Mouse (Mus musculus): Measurements from ENCODE around the gene Prox1.

Gene Prox1

GRCm38 (mm10) chr1:190148661-190149232 lies 21.8 kb downstream of the Prox1 start:
- intact Hi-C loops (cut with DNase I) = no loop called here

- intact Hi-C loops (cut with DNase I) = no loop called here
Observed at GRCm38 (mm10) chr1:190147816-190148215, 22.7 kb downstream of the Prox1 start.

GRCm38 (mm10) chr1:190144416-190144815 lies 26.1 kb downstream of the Prox1 start:
- intact Hi-C loops (cut with DNase I) = no loop called here

- intact Hi-C loops (cut with DNase I) = no loop called here
Observed at GRCm38 (mm10) chr1:190143593-190143992, 26.9 kb downstream of the Prox1 start.

- intact Hi-C loops (cut with DNase I) = no loop called here
Observed at GRCm38 (mm10) chr1:190142584-190142983, 27.9 kb downstream of the Prox1 start.

- intact Hi-C loops (cut with DNase I) = no loop called here
Observed at GRCm38 (mm10) chr1:190140519-190140918, 30.0 kb downstream of the Prox1 start.

- intact Hi-C loops (cut with DNase I) = no loop called here
Observed at GRCm38 (mm10) chr1:190139711-190140405, 30.7 kb downstream of the Prox1 start.

GRCm38 (mm10) chr1:190137943-190138342 lies 32.6 kb downstream of the Prox1 start:
- intact Hi-C loops (cut with DNase I) = no loop called here

- intact Hi-C loops (cut with DNase I) = no loop called here
Observed at GRCm38 (mm10) chr1:190132897-190133296, 37.6 kb downstream of the Prox1 start.

- intact Hi-C loops (cut with DNase I) = no loop called here
Observed at GRCm38 (mm10) chr1:190130888-190131287, 39.6 kb downstream of the Prox1 start.

GRCm38 (mm10) chr1:190129553-190129952 lies 41.0 kb downstream of the Prox1 start:
- intact Hi-C loops (cut with DNase I) = loop anchor here (2.0 to 5.0 kb wide), 2 partner anchors 38 to 79 kb away; no protein-coding TSS in a partner anchor

- intact Hi-C loops (cut with DNase I) = loop anchor here (2.0 to 5.0 kb wide), 2 partner anchors 39 to 78 kb away; no protein-coding TSS in a partner anchor
Observed at GRCm38 (mm10) chr1:190128674-190129322, 41.7 kb downstream of the Prox1 start.

GRCm38 (mm10) chr1:190127878-190128277 lies 42.6 kb downstream of the Prox1 start:
- intact Hi-C loops (cut with DNase I) = loop anchor here (2.0 to 5.0 kb wide), 2 partner anchors 39 to 77 kb away; no protein-coding TSS in a partner anchor

- intact Hi-C loops (cut with DNase I) = loop anchor here (5.0 kb wide), 1 partner anchor 40 kb away; no protein-coding TSS in a partner anchor
Observed at GRCm38 (mm10) chr1:190127163-190127795, 43.2 kb downstream of the Prox1 start.

- intact Hi-C loops (cut with DNase I) = loop anchor here (5.0 kb wide), 1 partner anchor 42 kb away; no protein-coding TSS in a partner anchor
Observed at GRCm38 (mm10) chr1:190124961-190125739, 45.4 kb downstream of the Prox1 start.

- intact Hi-C loops (cut with DNase I) = no loop called here
Observed at GRCm38 (mm10) chr1:190123404-190123803, 47.1 kb downstream of the Prox1 start.

- intact Hi-C loops (cut with DNase I) = no loop called here
Observed at GRCm38 (mm10) chr1:190115985-190116384, 54.5 kb downstream of the Prox1 start.

GRCm38 (mm10) chr1:190111741-190112140 lies 58.8 kb downstream of the Prox1 start:
- intact Hi-C loops (cut with DNase I) = no loop called here

GRCm38 (mm10) chr1:190107587-190107986 lies 62.9 kb downstream of the Prox1 start:
- intact Hi-C loops (cut with DNase I) = no loop called here

- intact Hi-C loops (cut with DNase I) = no loop called here
Observed at GRCm38 (mm10) chr1:190106674-190107420, 63.7 kb downstream of the Prox1 start.

All from adrenal gland (tissue).